Mouse (Mus musculus): ENCODE measurements around the gene Pip5k1c. TPM values are rescaled to one million over a fixed set of nuclear protein-coding genes. Genes with fewer than 3 reads are reported as not detected.

The Pip5k1c gene
- polyA plus RNA-seq, 1 experiment from 2014 or later, result 31.2 TPM

DNA sequence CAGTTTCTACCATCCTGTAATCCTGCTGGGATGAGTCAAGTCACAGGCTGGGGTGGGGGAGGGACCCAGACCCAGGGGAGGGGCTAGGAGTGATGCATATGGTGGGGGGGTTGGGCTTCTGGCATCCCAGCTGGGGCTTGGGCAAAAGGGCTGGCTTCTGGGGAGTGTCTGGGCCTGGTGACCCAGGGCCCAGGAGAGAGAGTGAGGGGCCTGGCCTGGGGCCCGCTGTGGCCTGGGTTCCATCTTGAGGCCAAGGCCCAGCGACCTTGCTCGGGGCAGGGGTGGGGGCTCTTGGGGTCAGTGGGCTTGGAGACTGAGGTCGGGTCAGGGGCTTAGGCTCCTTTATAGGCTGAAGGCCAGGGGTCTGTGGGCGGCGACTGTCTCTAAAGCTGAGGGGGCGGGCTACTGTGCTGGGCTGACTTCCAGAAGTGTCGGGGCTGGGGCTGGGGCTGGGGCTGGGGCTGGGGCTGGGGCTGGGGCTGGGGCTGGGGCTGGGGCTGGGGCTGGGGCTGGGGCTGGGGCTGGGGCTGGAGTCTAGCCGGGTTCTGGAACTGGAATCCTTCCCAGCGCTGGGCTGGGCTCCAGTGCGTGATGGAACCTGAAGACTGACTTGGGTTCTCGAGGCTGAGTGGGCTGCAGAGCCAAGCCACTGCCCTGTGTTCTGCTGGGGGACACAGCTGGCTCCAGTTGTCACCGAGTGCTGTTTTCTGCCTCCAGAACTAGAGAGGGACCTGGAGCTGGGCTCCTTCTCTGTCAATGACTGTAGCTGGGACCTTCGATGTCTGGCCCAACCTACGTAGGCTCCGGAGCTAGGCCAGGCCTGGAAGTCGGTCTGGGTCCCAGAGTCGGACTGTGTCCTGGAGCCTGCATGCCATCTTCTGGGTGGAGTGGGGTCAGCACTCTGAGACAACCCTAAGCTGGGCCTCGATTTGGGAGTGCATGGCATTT is 42.9 kb downstream of the Pip5k1c start:
- Histone ChIP-seq H3K4me2 (replicated peaks; ENCODE audit: low read depth, low read length) (0 out of 2 replicates have a peak overlapping the region, but pooled peaks have one; percentile 5), H3K27ac (ENCODE audit: low read length) (peak overlapping the region; percentile 78), H3K9ac (replicated peaks; ENCODE audit: low read depth) (no peak overlapping the region)

GRCm38 (mm10) chr10:81336558-81336957 is 43.8 kb downstream of the Pip5k1c start:
- H3K4me2 ChIP-seq (replicated peaks; ENCODE audit: low read depth, low read length), result no peak overlapping the region
- 74% methylated on average over 4 of the region's 4 CpGs for WGBS
- H3K27me3 ChIP-seq (replicated peaks; ENCODE audit: insufficient read depth, low read length), result no peaks in the 10 kb centered on the region

More for the DNA sequence above, 42.9 kb downstream of the Pip5k1c start:
- Histone ChIP-seq H3K36me3 (ENCODE audit: insufficient read depth, low read length) (no peaks in the 10 kb centered on the region), H3K9me3 (ENCODE audit: low read length) (no peaks in the 10 kb centered on the region), H3K4me1 (ENCODE audit: insufficient read depth, low read depth, low read length) (0 out of 2 replicates have a peak, but pooled peaks cover 5% of the 10 kb centered on the region), H3K27me3 (replicated peaks; ENCODE audit: insufficient read depth, low read length) (no peaks in the 10 kb centered on the region), H3K4me3 (ENCODE audit: low read depth, low read length) (no peak overlapping the region)
- DNase-seq (ENCODE audit: low spot score) (peak; percentile 69), ATAC-seq (peak; percentile 59)
- 45% methylated on average over 17 of the region's 19 CpGs for whole genome bisulfite sequencing
- TF ChIP-seq EP300 (IDR thresholded peaks at IDR 0.05), result no peak
- TF ChIP-seq CTCF (IDR thresholded peaks at IDR 0.05), result peak; percentile 39; the same call in 1 of the 2 replicates

DNA sequence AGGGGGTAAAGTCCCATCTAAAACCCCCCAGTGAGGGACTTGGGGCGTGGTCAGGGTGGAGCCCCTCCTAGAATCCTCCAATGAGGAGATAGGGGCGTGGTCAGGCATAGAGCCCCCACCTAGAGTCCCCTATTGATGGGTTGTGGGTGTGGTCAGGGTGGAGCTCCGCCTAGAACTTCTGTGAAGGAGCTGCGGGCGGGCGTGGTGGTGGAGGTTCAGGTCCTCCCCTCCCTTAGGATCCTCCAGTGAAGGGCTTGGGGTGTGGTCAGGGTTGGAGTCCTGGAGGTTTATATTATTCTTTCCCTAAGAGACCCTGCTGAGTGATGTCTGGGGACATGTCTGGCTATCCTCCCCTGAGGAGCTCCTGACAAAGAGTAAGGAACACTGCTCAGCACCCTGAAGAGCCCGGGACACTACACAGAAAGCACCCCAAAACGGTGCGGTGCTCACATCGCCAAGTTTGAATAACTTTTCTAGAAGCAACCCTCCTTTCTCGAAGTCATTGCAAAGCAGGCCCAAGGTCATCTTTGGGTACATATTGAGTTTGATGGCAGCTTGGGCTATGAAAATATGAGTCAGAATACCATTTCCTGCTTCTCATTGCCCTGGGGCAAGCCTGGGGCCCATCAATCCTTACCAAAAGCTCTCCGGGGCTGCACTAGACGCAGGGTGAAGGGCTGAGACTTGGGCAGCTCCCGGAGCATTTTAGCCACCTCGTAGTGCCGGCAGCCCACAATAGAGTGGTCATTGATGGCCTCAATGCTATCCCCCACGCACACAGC is 48.0 kb downstream of the Pip5k1c start:
- TF ChIP-seq EP300 (IDR thresholded peaks at IDR 0.05) (no peak), CTCF (IDR thresholded peaks at IDR 0.05) (no peak)
- Histone ChIP-seq H3K36me3 (ENCODE audit: insufficient read depth, low read length) (no peaks in the 10 kb centered on the region), H3K4me1 (ENCODE audit: insufficient read depth, low read depth, low read length) (peaks cover 3% of the 10 kb centered on the region; the same call in 1 of the 2 replicates), H3K27me3 (replicated peaks; ENCODE audit: insufficient read depth, low read length) (0 out of 2 replicates have a peak, but pooled peaks cover 8% of the 10 kb centered on the region), H3K27ac (ENCODE audit: low read length) (no peak overlapping the region), H3K4me3 (ENCODE audit: low read depth, low read length) (no peak overlapping the region), H3K9ac (replicated peaks; ENCODE audit: low read depth) (no peak overlapping the region), H3K9me3 (ENCODE audit: low read length) (no peaks in the 10 kb centered on the region), H3K4me2 (replicated peaks; ENCODE audit: low read depth, low read length) (no peak overlapping the region)
- peak; percentile 36 for DNase-seq (ENCODE audit: low spot score)
- peak; percentile 6; the same call in 1 of the 2 replicates for ATAC-seq
- 46% methylated on average over 17 of the region's 17 CpGs for WGBS

More at GRCm38 (mm10) chr10:81336558-81336957, 43.8 kb downstream of the Pip5k1c start:
- DNase-seq (ENCODE audit: low spot score), result no peak
- H3K4me1 ChIP-seq (ENCODE audit: insufficient read depth, low read depth, low read length), result 0 out of 2 replicates have a peak, but pooled peaks cover 5% of the 10 kb centered on the region
- no peak overlapping the region for H3K4me3 ChIP-seq (ENCODE audit: low read depth, low read length)
- no peak overlapping the region for H3K9ac ChIP-seq (replicated peaks; ENCODE audit: low read depth)
- 0 out of 2 replicates have a peak overlapping the region, but pooled peaks have one; percentile 78 for H3K27ac ChIP-seq (ENCODE audit: low read length)
- no peak for ATAC-seq
- H3K36me3 ChIP-seq (ENCODE audit: insufficient read depth, low read length), result no peaks in the 10 kb centered on the region
- no peak for TF ChIP-seq EP300 (IDR thresholded peaks at IDR 0.05)
- TF ChIP-seq CTCF (IDR thresholded peaks at IDR 0.05), result no peak
- H3K9me3 ChIP-seq (ENCODE audit: low read length), result no peaks in the 10 kb centered on the region

- H3K4me2 ChIP-seq (replicated peaks; ENCODE audit: low read depth, low read length), result no peak overlapping the region
- no peaks in the 10 kb centered on the region for H3K36me3 ChIP-seq (ENCODE audit: insufficient read depth, low read length)
- 0 out of 2 replicates have a peak, but pooled peaks cover 8% of the 10 kb centered on the region for H3K27me3 ChIP-seq (replicated peaks; ENCODE audit: insufficient read depth, low read length)
- WGBS, result 34% methylated on average over 16 of the region's 16 CpGs
- ATAC-seq, result peak; percentile 23; the same call in 1 of the 2 replicates
- peak; percentile 86 for TF ChIP-seq CTCF (IDR thresholded peaks at IDR 0.05)
- TF ChIP-seq EP300 (IDR thresholded peaks at IDR 0.05), result no peak
- peaks cover 3% of the 10 kb centered on the region; the same call in 1 of the 2 replicates for H3K4me1 ChIP-seq (ENCODE audit: insufficient read depth, low read depth, low read length)
- DNase-seq (ENCODE audit: low spot score), result peak; percentile 71
- H3K9ac ChIP-seq (replicated peaks; ENCODE audit: low read depth), result no peak overlapping the region
- H3K4me3 ChIP-seq (ENCODE audit: low read depth, low read length), result no peak overlapping the region
- H3K27ac ChIP-seq (ENCODE audit: low read length), result no peak overlapping the region
- no peaks in the 10 kb centered on the region for H3K9me3 ChIP-seq (ENCODE audit: low read length)
These were observed 48.7 kb downstream of the Pip5k1c start for GRCm38 (mm10) chr10:81341333-81341949.

GRCm38 (mm10) chr10:81342686-81343505 is 50.1 kb downstream of the Pip5k1c start, which contains the start of gene Gipc3:
Gipc3 (minus strand) TSS chr10:81343266.
- no peaks in the 10 kb centered on the region for H3K9me3 ChIP-seq (ENCODE audit: low read length)
- peak within 1 kb of the TSS; percentile 48 for H3K9ac ChIP-seq (replicated peaks; ENCODE audit: low read depth)
- H3K4me2 ChIP-seq (replicated peaks; ENCODE audit: low read depth, low read length), result peak within 1 kb of the TSS; percentile 94
- 4% methylated on average over 43 of the region's 67 CpGs for WGBS
- no peak within 1 kb of the TSS for H3K27ac ChIP-seq (ENCODE audit: low read length)
- ATAC-seq, result no peak
- H3K36me3 ChIP-seq (ENCODE audit: insufficient read depth, low read length), result no peaks in the 10 kb centered on the region
- H3K4me3 ChIP-seq (ENCODE audit: low read depth, low read length), result peak within 1 kb of the TSS; percentile 60
- TF ChIP-seq CTCF (IDR thresholded peaks at IDR 0.05), result no peak
- TF ChIP-seq EP300 (IDR thresholded peaks at IDR 0.05), result no peak
- no peak for DNase-seq (ENCODE audit: low spot score)
- H3K27me3 ChIP-seq (replicated peaks; ENCODE audit: insufficient read depth, low read length), result 0 out of 2 replicates have a peak, but pooled peaks cover 8% of the 10 kb centered on the region
- peaks cover 5% of the 10 kb centered on the region; the same call in 1 of the 2 replicates for H3K4me1 ChIP-seq (ENCODE audit: insufficient read depth, low read depth, low read length)
